Mouse (Mus musculus) hematopoietic multipotent progenitor cell, adult 10-12 weeks (in vitro differentiated cells): Measurements from ENCODE around the gene Gm49673. TPM values are rescaled to one million over a fixed set of nuclear protein-coding genes. Genes with fewer than 3 reads are reported as not detected.

Source experiments
- polyA plus RNA-seq: library from polyadenylated mRNA; stranded (reverse); fragments of >175 nt; gene quantifications from 2 replicates; pipeline ENCODE4 v1.2.3, GENCODE M21; 2012; ENCODE audit warnings: low replicate concordance

Gm49673 gene
- polyA plus RNA-seq = 0.43 TPM in 1 of 2 replicates, not detected in the other

GRCm38 (mm10) chr17:8147439-8148316 is at the start of gene Gm49673, which contains the start of gene Rnaset2a:
Gene Gm49673, minus strand, starts transcription at chr17:8147788.
Gene Rnaset2a, minus strand, starts transcription at chr17:8148097.

GRCm38 (mm10) chr17:8164701-8165607 is 17.4 kb upstream of the Gm49673 start, which contains the start of gene Fgfr1op:
Gene Fgfr1op, plus strand, starts transcription at chr17:8165501.

Other genes with a start within 250 kb of the Gm49673 start
- gene Tagap, start 221.8 kb downstream of the Gm49673 start, polyA plus RNA-seq = 9.8 and 13.0 TPM in 2 replicates
- gene Rsph3a, start 202.2 kb downstream of the Gm49673 start, polyA plus RNA-seq = 54.9 and 64.0 TPM in 2 replicates
- 81.7 and 147 TPM in 2 replicates for gene Rnaset2a, start 309 bp upstream of the Gm49673 start, polyA plus RNA-seq
- gene Fgfr1op, start 17.7 kb upstream of the Gm49673 start, polyA plus RNA-seq = 3.5 and 10.9 TPM in 2 replicates
- gene Ccr6, start 88.3 kb upstream of the Gm49673 start, polyA plus RNA-seq = 4.8 and 20.4 TPM in 2 replicates
- 10.0 and 15.6 TPM in 2 replicates for gene Mpc1, start 135.1 kb upstream of the Gm49673 start, polyA plus RNA-seq
- gene Sft2d1, start 163.3 kb upstream of the Gm49673 start, polyA plus RNA-seq = 91.1 and 172 TPM in 2 replicates
- gene Prr18, start 189.7 kb upstream of the Gm49673 start, polyA plus RNA-seq = 0.99 and 3.0 TPM in 2 replicates
- gene T2, start 208.2 kb upstream of the Gm49673 start, polyA plus RNA-seq = not detected in 2 replicates